Mouse (Mus musculus) hematopoietic stem cell, adult 5-6 weeks (primary cell): Measurements from ENCODE around the gene Sprr2b. TPM values are rescaled to one million over a fixed set of nuclear protein-coding genes. Genes with fewer than 3 reads are reported as not detected.

ENCODE experiments used
- total RNA-seq: library from RNA; stranded (forward); fragments of 172-1452, 232-1000 nt; gene quantifications from 2 replicates; pipeline ENCODE4 v1.2.3, GENCODE M21; 2017

The Sprr2b gene
- total RNA-seq, 1 experiment from 2014 or later = not detected

Other genes with a start within 250 kb of the Sprr2b start
- gene Lor, start 233.5 kb upstream of the Sprr2b start, total RNA-seq = not detected in 2 replicates
- not detected in 2 replicates for gene Prr9, start 192.7 kb upstream of the Sprr2b start, total RNA-seq
- not detected in 2 replicates for gene Lelp1, start 173.9 kb upstream of the Sprr2b start, total RNA-seq
- not detected in 2 replicates for gene Sprr2a1, start 100.8 kb upstream of the Sprr2b start, total RNA-seq
- gene Sprr2a2, start 100.7 kb upstream of the Sprr2b start, total RNA-seq = 0.44 TPM in 1 of 2 replicates, not detected in the other
- gene Sprr2a3, start 31.2 kb upstream of the Sprr2b start, total RNA-seq = not detected in 2 replicates
- gene Sprr2d, start 22.5 kb downstream of the Sprr2b start, total RNA-seq = not detected in 2 replicates
- gene Sprr2e, start 35.5 kb downstream of the Sprr2b start, total RNA-seq = not detected in 2 replicates
- not detected in 2 replicates for gene Sprr2f, start 48.6 kb downstream of the Sprr2b start, total RNA-seq
- gene Sprr2h, start 69.1 kb downstream of the Sprr2b start, total RNA-seq = not detected in 2 replicates
- not detected in 2 replicates for gene Sprr2i, start 91.4 kb downstream of the Sprr2b start, total RNA-seq
- gene Sprr2j-ps, start 101.5 kb downstream of the Sprr2b start, total RNA-seq = not detected in 2 replicates
- gene Gm9774, start 112.8 kb downstream of the Sprr2b start, total RNA-seq = 1.0 and 1.6 TPM in 2 replicates
- not detected in 2 replicates for gene Sprr2k, start 116.0 kb downstream of the Sprr2b start, total RNA-seq
- not detected in 2 replicates for gene Sprr1b, start 122.2 kb downstream of the Sprr2b start, total RNA-seq
- gene Sprr3, start 142.1 kb downstream of the Sprr2b start, total RNA-seq = not detected in 2 replicates
- gene Sprr1a, start 169.3 kb downstream of the Sprr2b start, total RNA-seq = not detected in 2 replicates
- gene Sprr4, start 183.9 kb downstream of the Sprr2b start, total RNA-seq = not detected in 2 replicates
- gene 2310046K23Rik, start 217.9 kb downstream of the Sprr2b start, total RNA-seq = not detected in 2 replicates